Mouse (Mus musculus) cortical plate, adult 2 months (tissue): ENCODE data around the gene Ank3.

ENCODE experiments used
- CTCF ChIP-seq: fragments of 200-500 bp; IDR thresholded peaks from 2 replicates; pipeline ENCODE4 v1.5.1; 2011; ENCODE audit warnings: mild to moderate bottlenecking, control low read depth, low read length; ENCODE audit not compliant: insufficient read depth; ENCODE audit errors: extremely low read depth
- POLR2A ChIP-seq: fragments of 200-500 bp; IDR thresholded peaks from 2 replicates; pipeline ENCODE4 v1.6.1; 2011; ENCODE audit warnings: mild to moderate bottlenecking, low read length, control low read depth; ENCODE audit not compliant: insufficient read depth; ENCODE audit errors: extremely low read depth

- TF ChIP-seq POLR2A (no peak), CTCF (no peak)
Observed at GRCm38 (mm10) chr10:69465558-69466200, 67.1 kb downstream of the Ank3 start.
